Mouse (Mus musculus) lung, embryonic 15.5 days (tissue): ENCODE measurements around the gene Atoh8. TPM values are rescaled to one million over a fixed set of nuclear protein-coding genes. Genes with fewer than 3 reads are reported as not detected.

Experiments used
- ATAC-seq: fragments of 200-750 bp; cut with Nextera tagmentation; 2 replicates; pipeline ENCODE4 v1.8.0; 2017; ENCODE audit warnings: moderate number of reproducible peaks, borderline replicate concordance; ENCODE audit not compliant: low FRiP score, low TSS enrichment; ENCODE audit errors: extremely low read depth
- H3K27ac ChIP-seq: fragments of 300-500 bp; sonication (generic); 2 replicates; pipeline ENCODE4 v1.5.1; 2015; ENCODE audit warnings: moderate library complexity, mild to moderate bottlenecking, inconsistent platforms
- H3K27me3 ChIP-seq: fragments of 300-500 bp; sonication (generic); 2 replicates; pipeline ENCODE4 v1.6.1; 2015; ENCODE audit warnings: inconsistent platforms
- H3K36me3 ChIP-seq: fragments of 300-500 bp; sonication (generic); 2 replicates; pipeline ENCODE4 v1.6.1; 2015; ENCODE audit warnings: inconsistent platforms
- H3K4me1 ChIP-seq: fragments of 300-500 bp; sonication (generic); 2 replicates; pipeline ENCODE4 v1.6.1; 2015; ENCODE audit warnings: inconsistent platforms
- H3K4me2 ChIP-seq: fragments of 300-500 bp; sonication (generic); 2 replicates; pipeline ENCODE4 v1.6.1; 2015; ENCODE audit warnings: inconsistent platforms, mild to moderate bottlenecking, moderate library complexity
- H3K4me3 ChIP-seq: fragments of 300-500 bp; sonication (generic); 2 replicates; pipeline ENCODE4 v1.5.1; 2015; ENCODE audit warnings: mild to moderate bottlenecking, inconsistent platforms
- H3K9ac ChIP-seq: fragments of 300-500 bp; sonication (generic); 2 replicates; pipeline ENCODE4 v1.6.1; 2015; ENCODE audit warnings: inconsistent platforms
- H3K9me3 ChIP-seq: fragments of 300-500 bp; sonication (generic); 2 replicates; pipeline ENCODE4 v1.6.1; 2016; ENCODE audit warnings: inconsistent platforms
- WGBS: fragments of 180-500 bp; shearing (Covaris S2); methylation state at CpG from one replicate; pipeline ENCODE4 v1.1.7; 2015; 5-methylcytosine and 5-hydroxymethylcytosine counted together
- polyA plus RNA-seq: library from polyadenylated mRNA; unstranded; fragments of >200 nt; fragmentation: Nextera tagmentation; extraction: Ambion mirVana; gene quantifications from 2 replicates; pipeline ENCODE4 v1.2.1, GENCODE M21; 2015

Atoh8 gene
- polyA plus RNA-seq, 1 experiment from 2014 or later = 27.8 TPM

DNA sequence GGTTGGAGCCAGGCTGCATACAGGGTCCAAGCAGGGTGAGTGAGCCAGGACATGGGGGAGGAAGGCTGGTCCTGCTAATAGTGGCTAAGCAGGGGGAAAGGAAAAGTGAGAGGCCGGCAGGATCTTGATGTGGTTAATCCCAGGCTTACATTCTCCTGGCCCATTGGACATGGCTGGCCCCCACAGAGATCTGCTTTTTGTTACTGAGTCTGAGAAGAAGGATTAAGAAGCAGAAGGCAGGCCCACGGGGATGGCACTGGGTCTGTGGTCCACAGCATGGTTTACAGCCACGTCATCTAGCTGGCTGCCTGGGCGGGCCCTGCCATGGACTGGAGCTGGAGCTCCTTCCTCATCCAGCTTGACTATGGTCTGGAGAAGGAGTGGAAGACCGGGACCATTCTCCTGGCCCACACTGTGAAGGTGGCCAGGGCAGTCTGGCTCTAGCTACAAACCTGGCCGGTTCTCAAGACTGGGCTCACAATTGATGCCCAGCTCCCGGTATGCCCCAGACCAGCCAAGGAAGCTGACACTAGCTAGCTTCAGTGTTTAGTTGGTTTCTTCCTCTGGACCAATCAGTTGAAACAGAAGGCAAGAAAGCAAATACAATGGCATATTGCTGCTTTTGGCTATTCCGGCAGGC lies 26.9 kb downstream of the Atoh8 start:
- Histone ChIP-seq H3K27me3 (0 out of 2 replicates have a peak, but pooled peaks cover 3% of the 10 kb centered on the region), H3K9ac (no peak overlapping the region), H3K4me2 (no peak overlapping the region), H3K4me3 (no peak overlapping the region), H3K27ac (no peak overlapping the region), H3K9me3 (no peaks in the 10 kb centered on the region), H3K4me1 (peaks cover 32% of the 10 kb centered on the region), H3K36me3 (peaks cover 28% of the 10 kb centered on the region)
- ATAC-seq = no peak
- 86% methylated on average over 8 of the region's 8 CpGs for WGBS

- Histone ChIP-seq H3K4me2 (no peak overlapping the region), H3K27me3 (no peaks in the 10 kb centered on the region), H3K9me3 (no peaks in the 10 kb centered on the region), H3K27ac (no peak overlapping the region), H3K9ac (no peak overlapping the region), H3K4me3 (no peak overlapping the region), H3K4me1 (peaks cover 28% of the 10 kb centered on the region), H3K36me3 (peaks cover 29% of the 10 kb centered on the region)
- WGBS = 82% methylated on average over 9 of the region's 9 CpGs
- ATAC-seq = no peak
These were observed 29.4 kb downstream of the Atoh8 start for GRCm38 (mm10) chr6:72206021-72206420.

DNA sequence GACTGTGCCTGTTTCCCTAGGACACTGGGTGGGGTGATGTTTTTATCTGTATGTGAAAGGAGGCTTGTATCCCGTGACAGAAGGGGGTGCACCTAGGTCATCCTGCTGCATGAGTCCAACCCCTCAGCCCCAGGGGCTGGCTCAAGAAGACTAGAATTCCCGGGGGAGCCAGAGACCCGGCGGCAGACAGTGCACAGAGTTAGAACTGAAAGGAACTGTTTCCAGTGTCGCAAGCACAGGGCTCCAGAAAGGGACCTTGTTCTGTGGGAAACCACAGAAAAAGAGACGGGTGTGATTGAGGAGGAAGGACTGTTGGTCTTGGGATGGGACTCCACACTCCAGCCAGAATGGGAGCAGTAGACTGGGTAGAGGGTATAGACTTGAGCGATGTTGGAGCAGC lies 30.5 kb downstream of the Atoh8 start:
- Histone ChIP-seq H3K4me3 (no peak overlapping the region), H3K4me2 (no peak overlapping the region), H3K36me3 (peaks cover 29% of the 10 kb centered on the region), H3K27ac (peak overlapping the region; percentile 43; the same call in 1 of the 2 replicates), H3K4me1 (peaks cover 24% of the 10 kb centered on the region), H3K9me3 (no peaks in the 10 kb centered on the region), H3K9ac (no peak overlapping the region), H3K27me3 (no peaks in the 10 kb centered on the region)
- ATAC-seq = no peak; the same call in 1 of the 2 replicates
- 60% methylated on average over 7 of the region's 7 CpGs for WGBS

- Histone ChIP-seq H3K4me3 (no peak overlapping the region), H3K4me1 (peaks cover 24% of the 10 kb centered on the region), H3K27me3 (no peaks in the 10 kb centered on the region), H3K4me2 (no peak overlapping the region), H3K9me3 (no peaks in the 10 kb centered on the region), H3K27ac (no peak overlapping the region), H3K9ac (no peak overlapping the region), H3K36me3 (peaks cover 29% of the 10 kb centered on the region)
- ATAC-seq = no peak
- 58% methylated on average over 5 of the region's 5 CpGs for WGBS
These were observed 32.1 kb downstream of the Atoh8 start for GRCm38 (mm10) chr6:72203279-72203678.

DNA sequence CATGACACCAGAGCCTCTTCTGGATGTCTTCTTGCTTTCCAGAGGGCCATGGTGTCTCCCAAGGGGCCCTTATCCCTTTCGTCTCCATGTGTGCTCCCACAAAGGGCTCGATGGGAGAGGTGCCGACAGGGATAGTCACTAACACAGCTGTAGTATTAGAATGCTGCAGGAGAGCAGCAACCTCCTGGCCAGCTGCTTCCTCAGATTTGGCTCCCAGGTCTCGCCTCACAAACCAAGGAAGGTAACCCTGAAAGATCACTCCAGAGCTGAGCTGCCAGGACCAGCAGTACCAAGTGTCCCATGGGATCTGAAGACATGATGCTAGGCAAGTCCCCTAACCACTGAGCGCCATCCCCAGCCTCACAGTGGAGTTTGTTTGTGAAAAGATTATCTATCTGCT lies 32.6 kb downstream of the Atoh8 start:
- Histone ChIP-seq H3K4me2 (no peak overlapping the region), H3K27ac (no peak overlapping the region), H3K36me3 (peaks cover 29% of the 10 kb centered on the region), H3K4me1 (peaks cover 24% of the 10 kb centered on the region), H3K9ac (no peak overlapping the region), H3K27me3 (no peaks in the 10 kb centered on the region), H3K9me3 (no peaks in the 10 kb centered on the region), H3K4me3 (no peak overlapping the region)
- ATAC-seq = no peak
- 67% methylated on average over 5 of the region's 5 CpGs for WGBS

DNA sequence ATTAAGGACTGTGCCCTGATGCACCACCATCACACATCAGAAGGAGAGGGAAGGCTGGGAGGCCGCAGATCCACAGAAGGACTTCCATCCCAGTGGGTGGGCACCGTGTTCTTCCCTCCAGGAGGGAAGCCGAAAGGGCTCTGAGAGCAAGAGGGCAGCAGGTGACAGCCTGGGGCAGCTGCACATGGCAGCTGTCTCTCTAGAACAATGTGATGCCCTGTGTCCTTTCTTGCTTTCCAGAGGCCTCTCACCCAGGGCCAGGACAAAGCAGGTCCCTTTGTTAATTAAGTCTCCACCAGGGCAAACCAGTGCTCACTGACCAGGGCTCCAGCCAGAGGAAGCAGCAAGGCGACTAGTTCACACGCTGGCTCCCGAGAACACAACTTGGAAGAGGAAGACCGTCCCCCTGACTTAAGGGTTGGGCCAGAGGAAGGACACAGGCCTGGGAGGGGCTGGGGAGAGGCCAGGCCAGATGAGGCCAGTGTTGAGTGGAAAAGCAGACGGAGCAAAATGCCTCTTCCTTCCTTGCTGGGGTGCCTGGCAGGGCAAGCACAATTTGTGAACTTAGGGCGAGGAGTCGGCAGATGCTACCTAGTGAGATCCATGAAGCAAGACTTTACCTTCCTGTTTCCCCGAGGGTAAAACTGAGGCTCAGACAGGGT lies 34.7 kb downstream of the Atoh8 start:
- Histone ChIP-seq H3K4me1 (peaks cover 24% of the 10 kb centered on the region), H3K4me2 (no peak overlapping the region), H3K36me3 (peaks cover 21% of the 10 kb centered on the region), H3K4me3 (no peak overlapping the region), H3K27ac (no peak overlapping the region), H3K27me3 (no peaks in the 10 kb centered on the region), H3K9ac (no peak overlapping the region), H3K9me3 (no peaks in the 10 kb centered on the region; the same call in 1 of the 2 replicates)
- peak; percentile 43; the same call in 1 of the 2 replicates for ATAC-seq
- WGBS = 57% methylated on average over 11 of the region's 11 CpGs

- H3K27me3 ChIP-seq = no peaks in the 10 kb centered on the region
- no peak for ATAC-seq
- H3K36me3 ChIP-seq = no peaks in the 10 kb centered on the region
- H3K4me2 ChIP-seq = no peak overlapping the region
- H3K27ac ChIP-seq = no peak overlapping the region
- no peak overlapping the region for H3K4me3 ChIP-seq
- H3K9me3 ChIP-seq = no peaks in the 10 kb centered on the region; the same call in 1 of the 2 replicates
- no peak overlapping the region for H3K9ac ChIP-seq
- H3K4me1 ChIP-seq = peaks cover 14% of the 10 kb centered on the region
These were observed 37.9 kb downstream of the Atoh8 start for GRCm38 (mm10) chr6:72197515-72197914.

DNA sequence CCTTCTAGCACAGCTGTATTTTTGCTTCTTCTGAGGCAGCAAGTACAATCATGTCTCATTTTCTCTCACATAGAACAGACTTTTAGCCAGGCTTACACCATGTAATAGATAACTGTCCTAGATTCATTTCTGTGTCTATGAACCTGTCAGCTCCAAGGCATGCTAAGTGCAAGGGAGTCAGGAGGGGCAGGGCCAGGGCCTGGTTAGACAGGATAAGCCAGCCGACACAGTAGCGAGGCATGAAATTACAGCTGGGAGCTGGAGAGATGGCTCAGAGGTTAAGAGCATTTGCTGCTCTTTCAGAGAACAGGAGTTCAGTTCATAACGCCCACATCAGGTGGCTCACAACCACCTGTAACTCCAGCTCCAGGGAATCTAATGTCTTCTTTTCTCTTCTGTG lies 38.7 kb downstream of the Atoh8 start:
- Histone ChIP-seq H3K27me3 (no peaks in the 10 kb centered on the region), H3K4me3 (no peak overlapping the region), H3K9me3 (no peaks in the 10 kb centered on the region; the same call in 1 of the 2 replicates), H3K36me3 (no peaks in the 10 kb centered on the region), H3K4me1 (peaks cover 13% of the 10 kb centered on the region), H3K4me2 (no peak overlapping the region), H3K27ac (no peak overlapping the region), H3K9ac (no peak overlapping the region)
- no peak for ATAC-seq
- 73% methylated on average over 3 of the region's 3 CpGs for WGBS

GRCm38 (mm10) chr6:72190577-72190976 lies 44.8 kb downstream of the Atoh8 start:
- no peaks in the 10 kb centered on the region for H3K36me3 ChIP-seq
- ATAC-seq = no peak
- H3K27ac ChIP-seq = no peak overlapping the region
- H3K4me2 ChIP-seq = peak overlapping the region; percentile 19; the same call in 1 of the 2 replicates
- 0 out of 2 replicates have a peak, but pooled peaks cover 3% of the 10 kb centered on the region for H3K27me3 ChIP-seq
- no peaks in the 10 kb centered on the region; the same call in 1 of the 2 replicates for H3K9me3 ChIP-seq
- 47% methylated on average over 5 of the region's 5 CpGs for WGBS
- H3K9ac ChIP-seq = no peak overlapping the region
- H3K4me3 ChIP-seq = no peak overlapping the region
- H3K4me1 ChIP-seq = peaks cover 37% of the 10 kb centered on the region

- H3K36me3 ChIP-seq = no peaks in the 10 kb centered on the region
- H3K27me3 ChIP-seq = 0 out of 2 replicates have a peak, but pooled peaks cover 3% of the 10 kb centered on the region
- peak overlapping the region; percentile 89; the same call in 1 of the 2 replicates for H3K27ac ChIP-seq
- H3K4me2 ChIP-seq = no peak overlapping the region; the same call in 1 of the 2 replicates
- H3K9ac ChIP-seq = no peak overlapping the region
- H3K9me3 ChIP-seq = no peaks in the 10 kb centered on the region
- WGBS = 22% methylated on average over 6 of the region's 6 CpGs
- H3K4me3 ChIP-seq = no peak overlapping the region
- peaks cover 37% of the 10 kb centered on the region for H3K4me1 ChIP-seq
- ATAC-seq = no peak
These were observed 45.3 kb downstream of the Atoh8 start for GRCm38 (mm10) chr6:72190120-72190519.

GRCm38 (mm10) chr6:72189061-72189863 lies 46.1 kb downstream of the Atoh8 start:
- H3K4me1 ChIP-seq = peaks cover 37% of the 10 kb centered on the region
- 5% methylated on average over 26 of the region's 29 CpGs for WGBS
- ATAC-seq = peak; percentile 64

More at GRCm38 (mm10) chr6:72189061-72189863, 46.1 kb downstream of the Atoh8 start:
- H3K9me3 ChIP-seq = no peaks in the 10 kb centered on the region
- peak overlapping the region; percentile 22 for H3K4me3 ChIP-seq
- 0 out of 2 replicates have a peak, but pooled peaks cover 6% of the 10 kb centered on the region for H3K27me3 ChIP-seq
- peak overlapping the region; percentile 89 for H3K27ac ChIP-seq
- H3K9ac ChIP-seq = peak overlapping the region; percentile 42
- H3K4me2 ChIP-seq = peak overlapping the region; percentile 59
- H3K36me3 ChIP-seq = no peaks in the 10 kb centered on the region
